Mouse (Mus musculus) testis, postnatal 10 days (tissue): Measurements from ENCODE around the gene Gm10300.

Experiments
- DNase-seq: peaks from one replicate; pipeline ENCODE4 v3.0.0; 2021; ENCODE audit warnings: low spot score

Gm10300 gene

DNA sequence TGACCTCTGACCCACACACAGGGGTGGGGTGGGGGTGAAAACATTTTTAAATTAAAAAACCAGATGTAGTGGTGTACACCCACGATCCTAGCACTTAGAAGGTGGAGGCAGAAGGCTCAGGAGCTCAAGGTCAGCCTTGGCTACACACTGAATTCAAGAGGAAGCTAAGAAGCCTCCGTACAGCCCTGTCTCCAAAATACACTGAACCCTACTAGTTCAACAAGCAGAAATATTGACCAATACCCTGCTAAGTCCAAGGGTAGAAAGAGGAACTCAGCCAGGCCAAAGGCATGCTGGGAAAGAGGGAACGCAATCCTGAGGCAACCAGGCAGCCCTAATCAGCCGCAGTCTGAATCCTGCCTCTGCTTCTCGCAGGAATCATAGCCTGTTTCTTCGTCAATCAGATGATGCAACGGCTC is 3.8 kb downstream of the Gm10300 start:
- DNase-seq: no peak

GRCm38 (mm10) chr4:132079555-132080275 is 5.2 kb downstream of the Gm10300 start:
- DNase-seq: peak; percentile 82

- DNase-seq: no peak
Observed at GRCm38 (mm10) chr4:132080492-132080983, 6.0 kb downstream of the Gm10300 start.

- no peak for DNase-seq
Observed at GRCm38 (mm10) chr4:132085114-132085513, 10.6 kb downstream of the Gm10300 start.

DNA sequence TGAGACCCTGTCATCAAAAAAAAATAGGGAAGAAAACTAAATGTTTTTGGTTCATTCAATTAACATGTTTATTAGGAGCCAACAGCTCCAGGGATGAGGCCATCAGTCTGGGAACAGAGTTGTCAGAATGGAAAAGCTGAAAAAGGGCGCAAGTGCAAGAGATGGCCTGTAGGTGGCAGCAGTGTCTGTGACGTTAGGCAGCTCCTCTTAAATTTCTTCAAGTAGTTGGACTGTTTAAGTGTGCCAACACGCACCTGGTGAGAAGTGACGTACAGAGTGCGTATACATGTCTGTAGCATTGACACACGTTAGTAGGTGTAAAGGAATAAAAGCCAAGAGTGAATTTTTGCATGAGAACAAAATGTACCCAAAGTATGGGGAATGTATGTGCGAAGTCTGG is 14.4 kb downstream of the Gm10300 start:
- DNase-seq: peak; percentile 76

- no peak for DNase-seq
Observed at GRCm38 (mm10) chr4:132093136-132093535, 18.6 kb downstream of the Gm10300 start.

- no peak for DNase-seq
Observed at GRCm38 (mm10) chr4:132093928-132094327, 19.4 kb downstream of the Gm10300 start.

- DNase-seq: no peak
Observed at GRCm38 (mm10) chr4:132095043-132095442, 20.5 kb downstream of the Gm10300 start.

- no peak for DNase-seq
Observed at GRCm38 (mm10) chr4:132099548-132099947, 25.1 kb downstream of the Gm10300 start.

- no peak for DNase-seq
Observed at GRCm38 (mm10) chr4:132101152-132101551, 26.7 kb downstream of the Gm10300 start.

DNA sequence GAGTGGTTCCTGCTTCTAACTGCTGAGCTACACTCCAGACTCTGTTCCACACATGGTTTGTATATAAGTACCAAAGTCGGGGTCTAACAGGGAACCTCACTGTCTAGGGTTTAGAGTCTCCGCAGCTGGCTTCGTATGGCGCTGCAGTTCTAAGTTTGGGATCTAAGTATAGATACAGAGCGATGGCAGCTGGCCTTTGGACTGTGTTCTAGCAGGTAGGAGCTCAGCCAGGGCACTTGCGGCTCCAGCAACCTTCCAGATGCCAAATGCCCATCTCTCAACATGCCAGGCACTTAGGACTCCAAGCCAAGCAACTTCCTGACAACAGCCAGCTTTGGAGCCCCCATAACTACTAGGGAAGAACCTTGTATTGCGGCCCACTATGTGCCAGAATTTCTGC is 33.7 kb downstream of the Gm10300 start:
- no peak for DNase-seq

- DNase-seq: no peak
Observed at GRCm38 (mm10) chr4:132111227-132111626, 36.7 kb downstream of the Gm10300 start.

GRCm38 (mm10) chr4:132113411-132114095 is 39.1 kb downstream of the Gm10300 start:
- peak; percentile 46 for DNase-seq

- no peak for DNase-seq
Observed at GRCm38 (mm10) chr4:132116315-132116714, 41.8 kb downstream of the Gm10300 start.

DNA sequence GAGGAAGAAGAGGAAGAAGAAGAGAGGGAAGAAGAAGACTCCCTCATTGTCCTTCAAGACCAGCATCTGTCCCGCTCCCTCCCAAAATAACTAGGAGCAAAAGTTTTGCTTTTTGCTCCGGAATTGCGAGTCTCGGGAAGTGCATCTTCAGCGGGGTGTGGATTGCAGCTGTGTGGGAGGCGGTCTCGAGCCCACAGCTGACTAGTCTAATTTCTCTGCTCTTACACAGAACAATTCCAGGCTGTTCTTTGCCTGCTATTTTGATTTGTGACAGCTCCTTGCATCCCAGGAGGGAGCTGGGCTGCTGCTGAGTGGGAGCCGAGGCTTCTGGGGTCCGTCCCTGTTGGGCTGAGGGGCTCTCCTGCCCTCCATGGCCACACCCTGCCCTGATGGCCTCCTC is 45.1 kb downstream of the Gm10300 start:
- DNase-seq: no peak

DNA sequence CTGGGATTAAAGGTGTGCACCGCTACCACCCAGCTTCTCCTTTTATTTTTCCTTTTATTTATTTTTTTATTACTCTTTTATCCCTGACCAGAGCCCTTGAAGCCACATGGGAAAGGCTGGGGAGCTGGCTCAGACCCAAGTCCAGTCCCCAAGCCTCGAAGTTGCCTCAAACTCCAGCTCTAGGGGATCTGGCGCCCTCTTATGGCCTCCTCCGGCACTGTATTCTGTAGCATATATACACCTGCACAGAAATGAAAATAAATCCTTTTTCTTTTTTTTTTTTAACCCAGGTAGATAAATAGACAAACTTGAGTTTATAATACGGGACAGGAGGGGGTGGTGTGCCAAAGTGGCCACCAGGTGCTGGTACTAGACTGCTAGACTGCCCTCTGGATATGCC is 47.2 kb downstream of the Gm10300 start:
- DNase-seq: peak; percentile 64

- no peak for DNase-seq
Observed at GRCm38 (mm10) chr4:132123166-132123565, 48.7 kb downstream of the Gm10300 start.
